Mouse (Mus musculus): ENCODE measurements at regions not wholly inside any gene's neighbourhood (a gene's known extent, or its start where the extent isn't known, plus 50 kb on each side); places are given as distances from the start of the nearest gene placed in this dataset.
A peak's percentile ranks its signal among the peaks of the same experiment; 100 is the strongest.
"Not testable (repeated sequence)": the region's sequence is repeated elsewhere in the genome, so short reads cannot be mapped to it uniquely, and the experiment has no call there.

DNA sequence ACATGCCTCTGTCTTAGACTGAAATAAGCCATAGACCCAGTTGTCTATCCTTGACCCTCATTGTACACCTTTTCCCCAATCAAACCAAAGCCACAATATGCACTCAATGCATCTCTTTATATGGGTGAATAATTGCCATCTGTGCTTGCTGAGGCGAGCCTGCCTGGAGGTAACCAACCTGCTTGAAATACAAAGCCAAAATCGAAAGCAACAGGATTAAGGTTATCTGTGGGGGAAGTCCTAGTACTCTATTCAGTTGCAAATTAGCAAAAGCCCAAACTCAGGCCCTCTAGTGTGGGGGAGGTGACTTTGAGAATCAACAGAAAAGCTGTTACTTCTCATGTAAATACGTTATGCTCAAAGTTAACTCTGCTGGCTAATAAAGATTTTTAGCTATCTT is 246.2 kb upstream of the Fundc1 start:
- H3K9ac ChIP-seq (ENCODE audit: low read depth, low read length) = no peak overlapping the region
- WGBS = 47% methylated on average over 3 of the region's 3 CpGs
- no peaks in the 10 kb centered on the region for H3K27me3 ChIP-seq (ENCODE audit: control insufficient read depth, insufficient read depth, low read length)
- no peaks in the 10 kb centered on the region for H3K4me1 ChIP-seq (replicated peaks; ENCODE audit: control insufficient read depth, insufficient read depth, low read length)
- no peak overlapping the region for H3K4me2 ChIP-seq (replicated peaks; ENCODE audit: low read depth, low read length)
- ATAC-seq (ENCODE audit: low FRiP score) (no peak), DNase-seq (ENCODE audit: low spot score) (no peak)
- H3K4me3 ChIP-seq (ENCODE audit: low read depth, low read length) = no peak overlapping the region
- H3K36me3 ChIP-seq (ENCODE audit: control insufficient read depth, insufficient read depth, low read length) = no peaks in the 10 kb centered on the region
- H3K27ac ChIP-seq (ENCODE audit: low read depth, low read length) = no peak overlapping the region
- no peaks in the 10 kb centered on the region for H3K9me3 ChIP-seq (ENCODE audit: control insufficient read depth, low read length)

DNA sequence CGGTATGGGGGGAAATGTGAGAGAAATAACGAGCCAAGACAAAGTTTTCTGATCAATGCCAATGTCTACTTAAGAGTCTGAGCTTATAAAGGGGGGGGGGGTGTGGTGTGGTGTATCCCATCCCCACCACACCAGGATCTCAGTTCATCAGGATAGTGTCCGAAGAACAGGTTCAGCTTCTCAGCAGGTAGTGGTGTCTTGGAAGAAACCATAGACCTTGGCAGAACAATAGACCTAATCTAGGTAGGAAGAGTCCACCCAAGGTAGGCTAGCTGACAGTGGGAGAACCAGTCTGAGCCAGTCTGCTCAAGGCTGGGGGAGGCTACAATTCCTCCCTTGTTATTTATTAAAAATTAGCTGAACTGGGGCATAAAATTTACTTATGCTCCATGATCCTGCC is 245.5 kb upstream of the Fundc1 start:
- DNase-seq (ENCODE audit: low spot score) = no peak
- Histone ChIP-seq H3K27ac (ENCODE audit: low read depth, low read length) (no peak overlapping the region), H3K4me2 (replicated peaks; ENCODE audit: low read depth, low read length) (no peak overlapping the region), H3K36me3 (ENCODE audit: control insufficient read depth, insufficient read depth, low read length) (no peaks in the 10 kb centered on the region), H3K4me1 (replicated peaks; ENCODE audit: control insufficient read depth, insufficient read depth, low read length) (no peaks in the 10 kb centered on the region), H3K27me3 (ENCODE audit: control insufficient read depth, insufficient read depth, low read length) (no peaks in the 10 kb centered on the region), H3K9me3 (ENCODE audit: control insufficient read depth, low read length) (no peaks in the 10 kb centered on the region), H3K9ac (ENCODE audit: low read depth, low read length) (no peak overlapping the region), H3K4me3 (ENCODE audit: low read depth, low read length) (no peak overlapping the region)
- 84% methylated on average over 3 of the region's 3 CpGs for WGBS
- ATAC-seq (ENCODE audit: low FRiP score) = no peak

DNA sequence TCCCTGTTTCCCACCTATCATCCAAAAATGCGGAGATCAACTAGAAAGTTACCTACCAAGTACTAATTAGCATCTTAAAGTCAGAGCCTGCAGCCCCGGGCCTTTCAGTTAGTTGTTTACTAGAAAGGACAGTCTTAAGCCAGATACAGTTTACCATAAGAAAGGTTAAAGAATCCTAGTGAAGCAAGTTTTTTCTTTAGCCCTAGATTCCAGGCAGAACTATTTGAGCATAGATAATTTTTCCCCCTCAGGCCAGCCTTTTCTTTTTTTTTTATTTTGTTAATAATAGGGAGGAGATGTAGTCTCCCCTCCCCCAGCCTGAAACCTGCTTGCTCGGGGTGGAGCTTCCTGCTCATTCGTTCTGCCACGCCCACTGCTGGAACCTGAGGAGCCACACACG is 215.9 kb upstream of the Fundc1 start:
- not testable (repeated sequence) for H3K4me2 ChIP-seq (replicated peaks; ENCODE audit: low read depth, low read length); H3K4me1 ChIP-seq (replicated peaks; ENCODE audit: control insufficient read depth, insufficient read depth, low read length); H3K9me3 ChIP-seq (ENCODE audit: control insufficient read depth, low read length); H3K27ac ChIP-seq (ENCODE audit: low read depth, low read length); ATAC-seq (ENCODE audit: low FRiP score); H3K9ac ChIP-seq (ENCODE audit: low read depth, low read length); H3K4me3 ChIP-seq (ENCODE audit: low read depth, low read length); H3K27me3 ChIP-seq (ENCODE audit: control insufficient read depth, insufficient read depth, low read length); H3K36me3 ChIP-seq (ENCODE audit: control insufficient read depth, insufficient read depth, low read length); DNase-seq (ENCODE audit: low spot score)
- WGBS = no CpG with 5 or more reads among the region's 6 CpGs

DNA sequence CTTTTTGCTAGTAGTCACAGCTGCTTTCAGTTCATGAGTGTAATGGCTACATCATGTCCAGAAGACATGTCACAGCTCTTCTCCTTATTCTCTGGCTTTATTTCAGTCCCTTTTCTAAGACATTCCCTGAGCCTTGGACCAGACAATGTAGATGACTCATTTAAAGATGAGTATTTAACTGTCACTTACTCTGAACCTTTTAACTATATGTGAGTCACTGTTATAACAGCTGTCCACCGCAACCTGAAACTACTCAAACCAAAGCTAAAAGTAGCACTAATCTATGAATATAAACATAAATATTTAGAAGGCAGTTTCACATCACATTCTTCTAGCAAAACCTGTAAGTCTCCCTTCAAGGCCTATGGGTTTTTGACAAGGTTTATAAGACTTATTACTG is 203.8 kb upstream of the Fundc1 start:
- Histone ChIP-seq H3K4me2 (replicated peaks; ENCODE audit: low read depth, low read length) (no peak overlapping the region), H3K27me3 (ENCODE audit: control insufficient read depth, insufficient read depth, low read length) (no peaks in the 10 kb centered on the region), H3K4me1 (replicated peaks; ENCODE audit: control insufficient read depth, insufficient read depth, low read length) (no peaks in the 10 kb centered on the region), H3K36me3 (ENCODE audit: control insufficient read depth, insufficient read depth, low read length) (no peaks in the 10 kb centered on the region), H3K27ac (ENCODE audit: low read depth, low read length) (no peak overlapping the region), H3K9ac (ENCODE audit: low read depth, low read length) (no peak overlapping the region), H3K4me3 (ENCODE audit: low read depth, low read length) (no peak overlapping the region), H3K9me3 (ENCODE audit: control insufficient read depth, low read length) (no peaks in the 10 kb centered on the region)
- 100% methylated on average over 1 of the region's 1 CpGs for WGBS
- DNase-seq (ENCODE audit: low spot score) = no peak
- ATAC-seq (ENCODE audit: low FRiP score) = no peak

DNA sequence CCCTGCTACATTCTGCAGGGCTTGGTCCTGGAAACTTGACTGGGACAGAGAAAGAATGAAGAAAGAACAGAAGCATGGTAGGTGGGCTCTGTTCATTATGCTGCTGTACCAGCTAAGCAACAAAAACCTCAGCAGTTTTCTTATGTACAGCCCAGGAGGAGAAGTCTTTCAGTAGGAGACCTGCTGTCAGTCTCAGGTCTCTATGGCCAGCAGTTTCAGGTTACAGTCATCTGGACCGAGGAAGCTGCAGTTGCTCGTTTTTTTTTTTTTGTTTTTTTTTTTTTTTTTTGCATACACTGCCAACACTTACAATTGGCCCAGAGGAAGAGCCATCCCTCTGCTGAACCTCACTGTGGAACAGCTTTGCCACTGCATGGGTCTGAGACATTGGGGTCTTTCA is 180.7 kb upstream of the Fundc1 start:
- Histone ChIP-seq H3K4me3 (ENCODE audit: low read depth, low read length) (no peak overlapping the region), H3K4me1 (replicated peaks; ENCODE audit: control insufficient read depth, insufficient read depth, low read length) (no peaks in the 10 kb centered on the region), H3K4me2 (replicated peaks; ENCODE audit: low read depth, low read length) (no peak overlapping the region), H3K36me3 (ENCODE audit: control insufficient read depth, insufficient read depth, low read length) (no peaks in the 10 kb centered on the region), H3K9me3 (ENCODE audit: control insufficient read depth, low read length) (no peaks in the 10 kb centered on the region), H3K27me3 (ENCODE audit: control insufficient read depth, insufficient read depth, low read length) (no peaks in the 10 kb centered on the region), H3K9ac (ENCODE audit: low read depth, low read length) (no peak overlapping the region), H3K27ac (ENCODE audit: low read depth, low read length) (no peak overlapping the region)
- 23% methylated on average over 2 of the region's 2 CpGs for WGBS
- DNase-seq (ENCODE audit: low spot score) (no peak), ATAC-seq (ENCODE audit: low FRiP score) (no peak)

DNA sequence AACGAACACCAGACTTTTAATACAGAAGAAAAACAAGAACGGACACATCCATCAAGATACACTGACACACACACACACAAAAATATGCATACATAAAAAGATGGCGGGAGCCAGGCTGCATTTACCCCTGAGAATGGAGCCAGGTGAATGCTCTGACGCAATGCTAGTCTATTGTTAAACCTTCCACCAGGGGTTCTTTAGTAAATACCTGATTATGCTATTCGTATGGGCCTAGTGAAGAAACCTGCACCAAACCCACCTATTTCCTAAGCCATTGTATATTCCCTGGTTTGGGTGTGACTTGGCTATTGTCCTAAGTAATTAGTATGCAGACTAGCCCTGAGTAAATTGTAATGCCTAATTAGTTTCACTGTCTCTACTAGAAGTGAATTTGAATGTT is 179.3 kb upstream of the Fundc1 start:
- Histone ChIP-seq H3K4me2 (replicated peaks; ENCODE audit: low read depth, low read length) (no peak overlapping the region), H3K27ac (ENCODE audit: low read depth, low read length) (no peak overlapping the region), H3K9me3 (ENCODE audit: control insufficient read depth, low read length) (no peaks in the 10 kb centered on the region), H3K4me1 (replicated peaks; ENCODE audit: control insufficient read depth, insufficient read depth, low read length) (no peaks in the 10 kb centered on the region), H3K27me3 (ENCODE audit: control insufficient read depth, insufficient read depth, low read length) (no peaks in the 10 kb centered on the region), H3K4me3 (ENCODE audit: low read depth, low read length) (no peak overlapping the region), H3K36me3 (ENCODE audit: control insufficient read depth, insufficient read depth, low read length) (no peaks in the 10 kb centered on the region), H3K9ac (ENCODE audit: low read depth, low read length) (no peak overlapping the region)
- 74% methylated on average over 5 of the region's 5 CpGs for WGBS
- DNase-seq (ENCODE audit: low spot score) = no peak
- no peak for ATAC-seq (ENCODE audit: low FRiP score)

DNA sequence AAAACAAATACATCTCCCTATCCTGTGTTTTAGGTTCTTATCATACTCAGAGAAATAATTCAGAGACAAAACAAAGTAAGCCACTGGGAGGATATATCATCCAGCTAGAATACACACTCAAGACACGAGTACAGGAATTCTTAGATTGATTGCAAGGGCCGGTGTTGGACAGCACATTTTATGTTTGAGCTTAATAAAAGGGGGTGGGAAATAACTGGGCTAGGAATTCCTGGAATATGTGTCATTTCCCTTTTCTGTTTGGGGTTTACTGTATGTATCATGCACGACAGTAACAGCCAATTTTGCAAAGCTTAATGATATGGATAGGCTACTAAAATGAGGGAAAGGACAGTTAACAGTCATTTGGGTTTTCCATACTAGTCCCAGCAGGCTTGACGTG is 158.1 kb upstream of the Fundc1 start:
- H3K4me3 ChIP-seq (ENCODE audit: low read depth, low read length) = no peak overlapping the region
- no peak overlapping the region for H3K9ac ChIP-seq (ENCODE audit: low read depth, low read length)
- H3K4me1 ChIP-seq (replicated peaks; ENCODE audit: control insufficient read depth, insufficient read depth, low read length) = no peaks in the 10 kb centered on the region
- no peak overlapping the region for H3K27ac ChIP-seq (ENCODE audit: low read depth, low read length)
- DNase-seq (ENCODE audit: low spot score) = no peak
- no peaks in the 10 kb centered on the region for H3K9me3 ChIP-seq (ENCODE audit: control insufficient read depth, low read length)
- no peak overlapping the region for H3K4me2 ChIP-seq (replicated peaks; ENCODE audit: low read depth, low read length)
- WGBS = 71% methylated on average over 4 of the region's 4 CpGs
- no peaks in the 10 kb centered on the region for H3K36me3 ChIP-seq (ENCODE audit: control insufficient read depth, insufficient read depth, low read length)
- no peak for ATAC-seq (ENCODE audit: low FRiP score)
- no peaks in the 10 kb centered on the region for H3K27me3 ChIP-seq (ENCODE audit: control insufficient read depth, insufficient read depth, low read length)

DNA sequence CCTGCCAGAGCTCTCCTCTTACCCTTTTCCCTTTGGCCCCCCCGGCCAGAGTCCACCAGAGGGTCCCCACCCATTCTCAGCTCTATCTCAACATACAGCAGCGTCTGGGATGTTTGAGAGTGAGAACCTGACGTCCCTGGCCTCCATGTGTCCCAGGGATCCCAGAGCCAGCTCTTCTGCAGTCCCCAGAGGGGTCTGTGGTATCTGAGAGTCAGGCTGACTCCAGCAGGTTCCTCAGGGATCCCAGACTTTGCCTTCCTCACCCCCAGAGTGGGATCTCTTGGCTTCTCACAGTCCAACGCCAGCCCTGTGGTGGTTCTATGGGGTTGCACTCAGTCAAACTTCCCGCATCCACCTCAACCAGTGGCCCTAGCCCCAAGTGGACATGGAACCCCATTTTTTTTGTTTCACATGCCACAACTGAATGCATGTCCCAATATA is 153.7 kb upstream of the Fundc1 start:
- peak; percentile 38; the same call in 1 of the 2 replicates for ATAC-seq (ENCODE audit: low FRiP score)
- H3K27ac ChIP-seq (ENCODE audit: low read depth, low read length) = no peak overlapping the region

DNA sequence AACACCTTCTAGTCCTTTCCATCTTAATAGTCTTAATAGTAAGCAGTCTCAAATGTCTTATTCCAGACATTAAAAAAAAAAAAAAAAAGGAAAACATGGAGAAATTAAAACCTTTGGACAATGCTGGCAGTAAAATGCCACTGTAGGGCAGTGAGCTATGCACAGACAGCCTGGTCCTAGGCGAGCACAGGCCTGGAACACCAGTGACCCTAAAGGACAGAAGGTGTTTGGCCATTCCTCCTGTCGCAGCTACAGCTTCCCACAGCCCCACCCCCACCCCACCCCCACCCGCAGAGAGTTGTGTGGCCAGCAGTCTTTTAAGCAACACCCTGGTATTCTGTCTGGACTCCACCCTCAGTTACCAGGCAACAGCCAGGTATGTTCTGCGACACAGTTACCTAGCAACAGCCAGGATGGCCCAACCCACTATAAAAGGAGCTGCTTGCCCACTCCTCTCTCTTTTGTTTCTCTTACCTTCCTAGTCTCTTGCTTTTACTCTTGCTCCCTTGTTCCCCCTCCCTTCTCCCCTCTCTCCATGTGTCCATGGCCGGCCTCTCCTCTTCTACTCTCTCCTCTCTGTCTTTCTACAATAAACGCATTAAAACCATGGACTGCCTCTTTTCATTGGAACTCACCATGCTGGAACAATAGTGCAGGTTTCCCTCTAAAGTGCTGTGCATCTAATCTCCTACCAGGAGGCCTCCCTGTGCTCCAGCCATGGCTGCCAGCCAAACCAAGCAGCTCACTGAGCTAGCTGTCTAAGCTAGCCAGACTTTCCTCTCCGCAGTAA is 153.1 kb upstream of the Fundc1 start:
- Histone ChIP-seq H3K27ac (ENCODE audit: low read depth, low read length) (no peak overlapping the region), H3K9me3 (ENCODE audit: control insufficient read depth, low read length) (no peaks in the 10 kb centered on the region), H3K4me3 (ENCODE audit: low read depth, low read length) (no peak overlapping the region), H3K36me3 (ENCODE audit: control insufficient read depth, insufficient read depth, low read length) (no peaks in the 10 kb centered on the region), H3K4me2 (replicated peaks; ENCODE audit: low read depth, low read length) (no peak overlapping the region), H3K4me1 (replicated peaks; ENCODE audit: control insufficient read depth, insufficient read depth, low read length) (no peaks in the 10 kb centered on the region), H3K27me3 (ENCODE audit: control insufficient read depth, insufficient read depth, low read length) (no peaks in the 10 kb centered on the region), H3K9ac (ENCODE audit: low read depth, low read length) (no peak overlapping the region)
- ATAC-seq (ENCODE audit: low FRiP score) (peak; percentile 81), DNase-seq (ENCODE audit: low spot score) (peak; percentile 11)
- WGBS = 24% methylated on average over 6 of the region's 7 CpGs

More for the DNA sequence above, 153.7 kb upstream of the Fundc1 start:
- 65% methylated on average over 4 of the region's 5 CpGs for WGBS
- no peak for DNase-seq (ENCODE audit: low spot score)
- no peaks in the 10 kb centered on the region for H3K9me3 ChIP-seq (ENCODE audit: control insufficient read depth, low read length)
- H3K27me3 ChIP-seq (ENCODE audit: control insufficient read depth, insufficient read depth, low read length) = no peaks in the 10 kb centered on the region
- H3K4me2 ChIP-seq (replicated peaks; ENCODE audit: low read depth, low read length) = no peak overlapping the region
- H3K9ac ChIP-seq (ENCODE audit: low read depth, low read length) = no peak overlapping the region
- H3K4me1 ChIP-seq (replicated peaks; ENCODE audit: control insufficient read depth, insufficient read depth, low read length) = no peaks in the 10 kb centered on the region
- H3K4me3 ChIP-seq (ENCODE audit: low read depth, low read length) = no peak overlapping the region
- no peaks in the 10 kb centered on the region for H3K36me3 ChIP-seq (ENCODE audit: control insufficient read depth, insufficient read depth, low read length)

All from hindbrain, embryonic 11.5 days (tissue).